Mouse (Mus musculus) ES-E14 (cell line): ENCODE results near the gene Rprd2. TPM values are rescaled to one million over a fixed set of nuclear protein-coding genes. Genes with fewer than 3 reads are reported as not detected.

ENCODE experiments used
- DNase-seq: peaks from one replicate; pipeline ENCODE4 v3.0.0-alpha.2; 2013; ENCODE audit warnings: low read depth, low spot score
- H3K27ac ChIP-seq: 2 replicates; pipeline ENCODE4 v1.5.1; 2012; ENCODE audit warnings: low read depth, mild to moderate bottlenecking, low read length, moderate library complexity, mixed read lengths; ENCODE audit not compliant: poor library complexity, insufficient read depth, severe bottlenecking
- H3K36me3 ChIP-seq: 2 replicates; pipeline ENCODE4 v1.6.1; 2012; ENCODE audit warnings: mild to moderate bottlenecking, low read length, moderate library complexity, mixed read lengths; ENCODE audit not compliant: control insufficient read depth, poor library complexity, insufficient read depth, severe bottlenecking
- H3K4me1 ChIP-seq, 2 experiments: fragments of 150-350 bp in 1 of 2; sonication (generic) in 1 of 2; 2 replicates each; pipeline ENCODE4 v1.6.1; 2012; ENCODE audit warnings: low read length in 2 of 2, mild to moderate bottlenecking in 1 of 2, mixed read lengths in 1 of 2; ENCODE audit not compliant: control insufficient read depth in 2 of 2, insufficient read depth in 2 of 2, poor library complexity in 1 of 2
- H3K4me3 ChIP-seq, 2 experiments: fragments of 150-350 bp in 1 of 2; sonication (generic) in 1 of 2; 2 replicates each; pipeline ENCODE4 v1.5.1; 2012; ENCODE audit warnings: low read length in 2 of 2, low read depth in 1 of 2, mild to moderate bottlenecking in 1 of 2, mixed read lengths in 1 of 2; ENCODE audit not compliant: insufficient read depth in 1 of 2, poor library complexity in 1 of 2, severe bottlenecking in 1 of 2
- H3K9ac ChIP-seq: 2 replicates; pipeline ENCODE4 v1.6.1; 2012; ENCODE audit warnings: low read depth, mild to moderate bottlenecking, low read length, mixed read lengths; ENCODE audit not compliant: poor library complexity, insufficient read depth, severe bottlenecking
- H3K9me3 ChIP-seq: fragments of 150-350 bp; sonication (generic); 2 replicates; pipeline ENCODE4 v1.6.1; 2012; ENCODE audit warnings: low read depth, mild to moderate bottlenecking, low read length; ENCODE audit not compliant: control insufficient read depth, insufficient read depth
- CHD2 ChIP-seq: IDR thresholded peaks from 2 replicates; pipeline ENCODE4 v1.6.1; 2014; ENCODE audit warnings: mild to moderate bottlenecking, low read depth, low read length, inconsistent platforms
- HCFC1 ChIP-seq: IDR thresholded peaks from 2 replicates; pipeline ENCODE4 v1.6.1; 2012; ENCODE audit warnings: low read length, inconsistent platforms, borderline replicate concordance; ENCODE audit not compliant: insufficient read depth
- MAFK ChIP-seq: IDR thresholded peaks from 2 replicates; pipeline ENCODE4 v1.6.1; 2014; ENCODE audit warnings: mild to moderate bottlenecking, low read depth, low read length, inconsistent platforms; ENCODE audit not compliant: insufficient read depth
- ZC3H11A ChIP-seq: IDR thresholded peaks from 2 replicates; pipeline ENCODE4 v1.6.1; 2012; ENCODE audit warnings: low read depth, mild to moderate bottlenecking, inconsistent platforms, low read length, borderline replicate concordance
- ZNF384 ChIP-seq: IDR thresholded peaks from 2 replicates; pipeline ENCODE4 v1.6.1; 2012; ENCODE audit warnings: low read depth, low read length, inconsistent platforms
- in situ Hi-C, 2 experiments: fragments of 600-800 bp; cut with MboI; formaldehyde crosslinking; loops; one replicate each; pipeline ENCODE4 v1.15.1; 2025; ENCODE audit warnings: low sequenced_read_pairs in 2 of 2, inconsistent platforms in 1 of 2; ENCODE audit not compliant: unreplicated experiment in 2 of 2
- total RNA-seq: library from RNA; depleted of rRNA; stranded (reverse); fragments of 300-350 nt; gene quantifications from 2 replicates; pipeline ENCODE4 v1.2.3, GENCODE M21; 2012

Rprd2 gene
- total RNA-seq, 1 experiment: 16.2 TPM

GRCm38 (mm10) chr3:95839250-95839649 lies 20.6 kb upstream of the Rprd2 start:
- no peak overlapping the region for H3K4me3 ChIP-seq
- H3K4me1 ChIP-seq: no peaks in the 10 kb centered on the region
- no peaks in the 10 kb centered on the region for H3K9me3 ChIP-seq
- no peak for TF ChIP-seq CHD2
- TF ChIP-seq HCFC1: no peak
- no peak for TF ChIP-seq MAFK
- no peak for TF ChIP-seq ZC3H11A
- no peak for TF ChIP-seq ZNF384
- H3K9ac ChIP-seq: no peak overlapping the region
- H3K36me3 ChIP-seq: peaks cover 31% of the 10 kb centered on the region
- H3K27ac ChIP-seq: no peak overlapping the region
- in situ Hi-C loops: loop anchor here (25.0 kb wide), 1 partner anchor 502 kb away; no protein-coding TSS in a partner anchor
- no peak for DNase-seq

GRCm38 (mm10) chr3:95829053-95829452 lies 10.4 kb upstream of the Rprd2 start:
- peaks cover 33% of the 10 kb centered on the region for H3K36me3 ChIP-seq
- H3K4me1 ChIP-seq: no peaks in the 10 kb centered on the region
- in situ Hi-C loops: loop anchor here (25.0 kb wide), 1 partner anchor 492 kb away; no protein-coding TSS in a partner anchor
- H3K9me3 ChIP-seq: no peaks in the 10 kb centered on the region
- TF ChIP-seq HCFC1: no peak
- TF ChIP-seq MAFK: no peak
- TF ChIP-seq ZC3H11A: no peak
- no peak for TF ChIP-seq CHD2
- TF ChIP-seq ZNF384: no peak
- DNase-seq: no peak
- H3K9ac ChIP-seq: no peak overlapping the region
- H3K4me3 ChIP-seq: no peak overlapping the region
- no peak overlapping the region for H3K27ac ChIP-seq

GRCm38 (mm10) chr3:95826275-95826674 lies 7.6 kb upstream of the Rprd2 start:
- H3K9ac ChIP-seq: no peak overlapping the region
- in situ Hi-C loops: loop anchor here (25.0 kb wide), 1 partner anchor 489 kb away; no protein-coding TSS in a partner anchor
- no peaks in the 10 kb centered on the region for H3K9me3 ChIP-seq
- H3K4me3 ChIP-seq: no peak overlapping the region
- no peak overlapping the region for H3K27ac ChIP-seq
- no peaks in the 10 kb centered on the region for H3K4me1 ChIP-seq
- no peak for DNase-seq
- TF ChIP-seq HCFC1 (no peak), ZNF384 (peak; percentile 88)
- peaks cover 15% of the 10 kb centered on the region for H3K36me3 ChIP-seq

- no peak for TF ChIP-seq ZC3H11A
- TF ChIP-seq MAFK: no peak
- TF ChIP-seq HCFC1: no peak
- no peak for TF ChIP-seq CHD2
- no peak for TF ChIP-seq ZNF384
- H3K9me3 ChIP-seq: no peaks in the 10 kb centered on the region
- H3K36me3 ChIP-seq: no peaks in the 10 kb centered on the region
- DNase-seq: no peak
- 0 out of 4 replicates have a peak, but pooled peaks cover 0 to 3% of the 10 kb centered on the region in 2 experiments for H3K4me1 ChIP-seq
- H3K9ac ChIP-seq: peak overlapping the region; percentile 96; the same call in 1 of the 2 replicates
- peak overlapping the region; percentile 60 to 78 for H3K4me3 ChIP-seq
- peak overlapping the region; percentile 92; the same call in 1 of the 2 replicates for H3K27ac ChIP-seq
- in situ Hi-C loops: no loop called here
These were observed 1.7 kb upstream of the Rprd2 start for GRCm38 (mm10) chr3:95820046-95821010.
